Mouse (Mus musculus): ENCODE data around the gene Gldn. TPM values are rescaled to one million over a fixed set of nuclear protein-coding genes. Genes with fewer than 3 reads are reported as not detected.

Gldn gene
- total RNA-seq (2014; fragmentation: Nextera tagmentation) (not detected in 2 replicates), total RNA-seq (2017) (0.16 TPM in 1 of 2 replicates, not detected in the other), polyA plus RNA-seq (2012) (not detected in 2 replicates)

- no peaks in the 10 kb centered on the region for H3K27me3 ChIP-seq (ENCODE audit: insufficient read depth, low read length)
- H3K9me3 ChIP-seq (replicated peaks) = 0 out of 2 replicates have a peak, but pooled peaks cover 2% of the 10 kb centered on the region
- no peak for TF ChIP-seq GATA1 (IDR thresholded peaks at IDR 0.05; ENCODE audit: borderline replicate concordance, low read length)
- TF ChIP-seq GATA2 (IDR thresholded peaks at IDR 0.05; ENCODE audit: borderline replicate concordance, low read depth, low read length) = no peak
- no peak for TF ChIP-seq POLR2AphosphoS5 (IDR thresholded peaks at IDR 0.05; ENCODE audit: insufficient replicate concordance, low read depth, low read length)
- TF ChIP-seq CTCF (IDR thresholded peaks at IDR 0.05; ENCODE audit: low read depth, low read length) = no peak
- TF ChIP-seq TAL1 (conservative IDR thresholded peaks at IDR 0.05; ENCODE audit: low read depth, low read length) = no peak
- H3K36me3 ChIP-seq (replicated peaks) = no peaks in the 10 kb centered on the region
- DNase-seq (ENCODE audit: low spot score) (no peak), ATAC-seq (ENCODE audit: extremely low read depth, insufficient number of reproducible peaks, low FRiP score, poor library complexity, severe bottlenecking) (no peak)
- H3K4me1 ChIP-seq (ENCODE audit: insufficient read depth, low read depth, low read length) = no peaks in the 10 kb centered on the region
- 0 out of 2 replicates have a peak within 1 kb of the TSS, but pooled peaks have one; percentile 16 for H3K4me3 ChIP-seq (ENCODE audit: low read depth, low read length)
Measured at GRCm38 (mm10) chr9:54286331-54286987, at the start of gene Gldn. TSS of gene Gldn (plus strand) at chr9:54286486.

GRCm38 (mm10) chr9:54244869-54245665, 41.2 kb upstream of the Gldn start:
- Histone ChIP-seq H3K4me1 (ENCODE audit: insufficient read depth, low read depth, low read length) (no peaks in the 10 kb centered on the region), H3K27me3 (ENCODE audit: insufficient read depth, low read length) (no peaks in the 10 kb centered on the region), H3K36me3 (replicated peaks) (no peaks in the 10 kb centered on the region), H3K4me3 (ENCODE audit: low read depth, low read length) (no peak overlapping the region), H3K9me3 (replicated peaks) (no peaks in the 10 kb centered on the region)
- TF ChIP-seq CTCF (IDR thresholded peaks at IDR 0.05; ENCODE audit: low read depth, low read length) (no peak), TAL1 (conservative IDR thresholded peaks at IDR 0.05; ENCODE audit: low read depth, low read length) (no peak), GATA2 (IDR thresholded peaks at IDR 0.05; ENCODE audit: borderline replicate concordance, low read depth, low read length) (no peak), POLR2AphosphoS5 (IDR thresholded peaks at IDR 0.05; ENCODE audit: insufficient replicate concordance, low read depth, low read length) (no peak), GATA1 (IDR thresholded peaks at IDR 0.05; ENCODE audit: borderline replicate concordance, low read length) (no peak)
- ATAC-seq (ENCODE audit: extremely low read depth, insufficient number of reproducible peaks, low FRiP score, poor library complexity, severe bottlenecking) = no peak
- no peak for DNase-seq (ENCODE audit: low spot score)

GRCm38 (mm10) chr9:54264754-54265153, 21.5 kb upstream of the Gldn start:
- H3K4me3 ChIP-seq (ENCODE audit: low read depth, low read length) = no peak overlapping the region
- no peaks in the 10 kb centered on the region for H3K9me3 ChIP-seq (replicated peaks)
- no peaks in the 10 kb centered on the region for H3K4me1 ChIP-seq (ENCODE audit: insufficient read depth, low read depth, low read length)
- ATAC-seq (ENCODE audit: extremely low read depth, insufficient number of reproducible peaks, low FRiP score, poor library complexity, severe bottlenecking) (no peak), DNase-seq (ENCODE audit: low spot score) (no peak)
- TF ChIP-seq GATA2 (IDR thresholded peaks at IDR 0.05; ENCODE audit: borderline replicate concordance, low read depth, low read length) = no peak
- no peak for TF ChIP-seq GATA1 (IDR thresholded peaks at IDR 0.05; ENCODE audit: borderline replicate concordance, low read length)
- no peak for TF ChIP-seq TAL1 (conservative IDR thresholded peaks at IDR 0.05; ENCODE audit: low read depth, low read length)
- no peak for TF ChIP-seq CTCF (IDR thresholded peaks at IDR 0.05; ENCODE audit: low read depth, low read length)
- no peak for TF ChIP-seq POLR2AphosphoS5 (IDR thresholded peaks at IDR 0.05; ENCODE audit: insufficient replicate concordance, low read depth, low read length)
- 0 out of 2 replicates have a peak, but pooled peaks cover 3% of the 10 kb centered on the region for H3K27me3 ChIP-seq (ENCODE audit: insufficient read depth, low read length)
- H3K36me3 ChIP-seq (replicated peaks) = no peaks in the 10 kb centered on the region

DNA sequence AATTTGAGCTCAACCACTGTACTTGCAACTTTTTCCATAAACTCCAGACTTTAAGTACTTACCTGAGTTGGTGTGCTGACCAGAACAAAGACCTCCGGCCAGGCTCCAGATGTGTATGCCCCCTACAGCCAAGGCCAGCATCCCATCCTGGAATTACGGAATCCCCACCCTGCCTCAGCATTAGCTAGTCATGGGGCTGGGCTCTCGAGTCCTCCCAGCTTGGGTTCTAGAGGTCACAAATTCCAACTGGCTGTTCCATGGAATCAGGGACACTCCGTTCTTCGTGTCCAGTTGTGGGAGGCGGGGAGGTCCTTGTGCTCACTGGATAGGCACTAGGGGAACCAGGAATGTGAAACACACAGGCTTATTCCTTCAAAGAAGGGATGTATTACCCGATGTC, 18.3 kb upstream of the Gldn start, which contains the start of gene Cyp19a1:
Cyp19a1 (minus strand) TSS at position 101 of the 400 bp plus-strand sequence.
- Histone ChIP-seq H3K4me1 (ENCODE audit: insufficient read depth, low read depth, low read length) (no peaks in the 10 kb centered on the region), H3K4me3 (ENCODE audit: low read depth, low read length) (no peak within 1 kb of the TSS), H3K36me3 (replicated peaks) (no peaks in the 10 kb centered on the region), H3K27me3 (ENCODE audit: insufficient read depth, low read length) (0 out of 2 replicates have a peak, but pooled peaks cover 3% of the 10 kb centered on the region), H3K9me3 (replicated peaks) (no peaks in the 10 kb centered on the region)
- ATAC-seq (ENCODE audit: extremely low read depth, insufficient number of reproducible peaks, low FRiP score, poor library complexity, severe bottlenecking) (no peak), DNase-seq (ENCODE audit: low spot score) (no peak)
- TF ChIP-seq CTCF (IDR thresholded peaks at IDR 0.05; ENCODE audit: low read depth, low read length) = no peak
- no peak for TF ChIP-seq POLR2AphosphoS5 (IDR thresholded peaks at IDR 0.05; ENCODE audit: insufficient replicate concordance, low read depth, low read length)
- no peak for TF ChIP-seq GATA1 (IDR thresholded peaks at IDR 0.05; ENCODE audit: borderline replicate concordance, low read length)
- no peak for TF ChIP-seq TAL1 (conservative IDR thresholded peaks at IDR 0.05; ENCODE audit: low read depth, low read length)
- TF ChIP-seq GATA2 (IDR thresholded peaks at IDR 0.05; ENCODE audit: borderline replicate concordance, low read depth, low read length) = no peak

- Histone ChIP-seq H3K9me3 (replicated peaks) (no peaks in the 10 kb centered on the region), H3K4me3 (ENCODE audit: low read depth, low read length) (no peak overlapping the region), H3K27me3 (ENCODE audit: insufficient read depth, low read length) (0 out of 2 replicates have a peak, but pooled peaks cover 3% of the 10 kb centered on the region), H3K36me3 (replicated peaks) (no peaks in the 10 kb centered on the region), H3K4me1 (ENCODE audit: insufficient read depth, low read depth, low read length) (no peaks in the 10 kb centered on the region)
- TF ChIP-seq TAL1 (conservative IDR thresholded peaks at IDR 0.05; ENCODE audit: low read depth, low read length) (no peak), GATA1 (IDR thresholded peaks at IDR 0.05; ENCODE audit: borderline replicate concordance, low read length) (no peak), POLR2AphosphoS5 (IDR thresholded peaks at IDR 0.05; ENCODE audit: insufficient replicate concordance, low read depth, low read length) (no peak), GATA2 (IDR thresholded peaks at IDR 0.05; ENCODE audit: borderline replicate concordance, low read depth, low read length) (no peak), CTCF (IDR thresholded peaks at IDR 0.05; ENCODE audit: low read depth, low read length) (no peak)
- DNase-seq (ENCODE audit: low spot score) (no peak), ATAC-seq (ENCODE audit: extremely low read depth, insufficient number of reproducible peaks, low FRiP score, poor library complexity, severe bottlenecking) (no peak)
Measured at GRCm38 (mm10) chr9:54269987-54270386, 16.3 kb upstream of the Gldn start.

DNA sequence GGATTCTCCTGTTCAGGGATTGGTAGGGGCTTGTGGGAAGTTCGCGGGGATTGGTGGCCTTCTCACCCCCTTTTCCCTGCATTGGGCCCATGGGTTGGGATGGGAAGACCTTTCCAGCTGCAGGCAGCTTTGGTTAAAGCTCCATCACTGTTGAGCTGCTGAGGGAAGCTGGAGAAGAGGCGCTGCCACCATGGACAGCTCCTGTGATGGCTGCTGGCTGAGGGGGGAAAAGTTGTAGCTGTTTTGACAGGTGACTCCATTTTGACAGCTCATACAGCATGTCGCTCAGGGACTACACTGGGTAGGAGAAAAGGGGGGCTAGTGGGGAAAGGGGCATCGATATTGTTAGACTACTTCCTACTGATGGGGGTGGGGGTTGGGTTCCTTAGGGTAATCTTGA, 15.4 kb upstream of the Gldn start:
- Histone ChIP-seq H3K9me3 (replicated peaks) (no peaks in the 10 kb centered on the region), H3K4me3 (ENCODE audit: low read depth, low read length) (no peak overlapping the region), H3K36me3 (replicated peaks) (no peaks in the 10 kb centered on the region), H3K4me1 (ENCODE audit: insufficient read depth, low read depth, low read length) (no peaks in the 10 kb centered on the region), H3K27me3 (ENCODE audit: insufficient read depth, low read length) (0 out of 2 replicates have a peak, but pooled peaks cover 3% of the 10 kb centered on the region)
- no peak for ATAC-seq (ENCODE audit: extremely low read depth, insufficient number of reproducible peaks, low FRiP score, poor library complexity, severe bottlenecking)
- no peak for DNase-seq (ENCODE audit: low spot score)
- TF ChIP-seq GATA2 (IDR thresholded peaks at IDR 0.05; ENCODE audit: borderline replicate concordance, low read depth, low read length) (no peak), POLR2AphosphoS5 (IDR thresholded peaks at IDR 0.05; ENCODE audit: insufficient replicate concordance, low read depth, low read length) (no peak), CTCF (IDR thresholded peaks at IDR 0.05; ENCODE audit: low read depth, low read length) (no peak), GATA1 (IDR thresholded peaks at IDR 0.05; ENCODE audit: borderline replicate concordance, low read length) (no peak)

Data from G1E (cell line).